Mouse (Mus musculus): Measurements from ENCODE around the gene Mst1r.

GRCm38 (mm10) chr9:107873137-107873536 lies 33.5 kb upstream of the Mst1r start, which contains the start of gene Rbm6:
- peak; percentile 6; the same call in 1 of the 2 replicates for TF ChIP-seq EP300 (IDR thresholded peaks at IDR 0.05; ENCODE audit: low read depth)
- no peak for TF ChIP-seq CTCF (IDR thresholded peaks at IDR 0.05; ENCODE audit: low read depth)
